Mouse (Mus musculus): ENCODE data around the gene Ano2. TPM values are rescaled to one million over a fixed set of nuclear protein-coding genes. Genes with fewer than 3 reads are reported as not detected.

Ano2 gene
- polyA plus RNA-seq, 1 experiment from 2014 or later = 0.30 TPM

- H3K4me3 ChIP-seq (ENCODE audit: low read length) = no peak overlapping the region
- no peaks in the 10 kb centered on the region for H3K36me3 ChIP-seq (ENCODE audit: insufficient read depth, low read length)
- H3K4me1 ChIP-seq (ENCODE audit: insufficient read depth, low read length) = no peaks in the 10 kb centered on the region
- no peaks in the 10 kb centered on the region for H3K9me3 ChIP-seq (ENCODE audit: low read length)
- no peak overlapping the region for H3K4me2 ChIP-seq (replicated peaks; ENCODE audit: low read depth, low read length)
- WGBS = 84% methylated on average over 3 of the region's 3 CpGs
- H3K9ac ChIP-seq (replicated peaks; ENCODE audit: low read length) = no peak overlapping the region
- no peak overlapping the region for H3K27ac ChIP-seq (ENCODE audit: low read length)
- no peaks in the 10 kb centered on the region for H3K27me3 ChIP-seq (ENCODE audit: insufficient read depth, low read length)
- no peak for ATAC-seq (ENCODE audit: low FRiP score, low TSS enrichment)
Observed at GRCm38 (mm10) chr6:125671835-125672234, 18.4 kb upstream of the Ano2 start.

- H3K4me2 ChIP-seq (replicated peaks; ENCODE audit: low read depth, low read length) = no peak overlapping the region
- WGBS = 89% methylated on average over 1 of the region's 1 CpGs
- no peak overlapping the region for H3K9ac ChIP-seq (replicated peaks; ENCODE audit: low read length)
- no peak overlapping the region for H3K27ac ChIP-seq (ENCODE audit: low read length)
- no peaks in the 10 kb centered on the region for H3K9me3 ChIP-seq (ENCODE audit: low read length)
- no peak overlapping the region for H3K4me3 ChIP-seq (ENCODE audit: low read length)
- peaks cover 8% of the 10 kb centered on the region for H3K4me1 ChIP-seq (ENCODE audit: insufficient read depth, low read length)
- H3K36me3 ChIP-seq (ENCODE audit: insufficient read depth, low read length) = no peaks in the 10 kb centered on the region
- H3K27me3 ChIP-seq (ENCODE audit: insufficient read depth, low read length) = no peaks in the 10 kb centered on the region
- ATAC-seq (ENCODE audit: low FRiP score, low TSS enrichment) = no peak
Observed at GRCm38 (mm10) chr6:125678492-125678891, 11.7 kb upstream of the Ano2 start.

DNA sequence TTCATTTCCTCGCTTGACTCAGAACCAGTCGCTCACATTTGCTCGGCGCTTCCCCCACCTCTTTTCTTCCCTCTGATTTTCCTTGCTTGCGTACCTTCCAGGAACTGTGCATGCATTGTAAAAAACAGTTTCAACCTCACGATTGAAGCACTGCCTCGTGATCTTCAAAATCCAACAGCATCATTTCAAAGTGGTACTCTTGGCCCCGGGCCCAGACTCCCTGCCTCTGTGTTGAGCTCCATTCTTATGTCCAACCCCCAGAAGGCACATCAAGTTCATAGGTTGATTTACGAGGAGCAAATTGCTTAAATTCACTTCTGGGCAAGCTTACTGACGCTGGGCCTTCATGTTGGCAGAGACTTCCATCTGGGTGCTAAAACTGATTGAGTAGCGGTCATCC is 9.6 kb upstream of the Ano2 start:
- no peak overlapping the region for H3K4me2 ChIP-seq (replicated peaks; ENCODE audit: low read depth, low read length)
- H3K36me3 ChIP-seq (ENCODE audit: insufficient read depth, low read length) = no peaks in the 10 kb centered on the region
- H3K27ac ChIP-seq (ENCODE audit: low read length) = no peak overlapping the region
- ATAC-seq (ENCODE audit: low FRiP score, low TSS enrichment) = no peak
- 38% methylated on average over 11 of the region's 11 CpGs for WGBS
- no peak overlapping the region for H3K9ac ChIP-seq (replicated peaks; ENCODE audit: low read length)
- no peaks in the 10 kb centered on the region for H3K9me3 ChIP-seq (ENCODE audit: low read length)
- no peak overlapping the region for H3K4me3 ChIP-seq (ENCODE audit: low read length)
- peaks cover 8% of the 10 kb centered on the region for H3K4me1 ChIP-seq (ENCODE audit: insufficient read depth, low read length)
- no peaks in the 10 kb centered on the region for H3K27me3 ChIP-seq (ENCODE audit: insufficient read depth, low read length)

DNA sequence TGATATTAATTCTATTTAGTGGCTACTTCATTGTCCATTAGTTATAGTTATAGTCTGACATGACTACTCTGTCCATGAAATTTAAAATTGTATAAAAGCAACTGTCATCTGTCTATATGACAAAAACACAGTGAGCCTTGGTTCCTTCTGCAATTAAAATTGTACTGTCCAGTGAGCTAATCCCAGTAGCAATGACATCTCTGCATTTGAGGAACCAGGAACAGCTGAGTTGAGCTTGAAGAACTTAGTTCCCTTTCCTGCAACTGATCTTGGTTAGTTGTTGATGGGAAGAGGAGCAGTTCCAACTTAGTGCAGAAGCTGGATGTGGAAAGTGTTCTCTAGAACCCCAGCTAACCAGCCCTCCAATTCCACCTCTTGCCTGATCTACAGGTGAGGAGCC is 4.8 kb upstream of the Ano2 start:
- no peak overlapping the region for H3K4me2 ChIP-seq (replicated peaks; ENCODE audit: low read depth, low read length)
- no peak overlapping the region for H3K4me3 ChIP-seq (ENCODE audit: low read length)
- peaks cover 4% of the 10 kb centered on the region; the same call in 1 of the 2 replicates for H3K27me3 ChIP-seq (ENCODE audit: insufficient read depth, low read length)
- H3K4me1 ChIP-seq (ENCODE audit: insufficient read depth, low read length) = peaks cover 14% of the 10 kb centered on the region
- no peaks in the 10 kb centered on the region for H3K36me3 ChIP-seq (ENCODE audit: insufficient read depth, low read length)
- no peak overlapping the region for H3K9ac ChIP-seq (replicated peaks; ENCODE audit: low read length)
- H3K9me3 ChIP-seq (ENCODE audit: low read length) = no peaks in the 10 kb centered on the region
- ATAC-seq (ENCODE audit: low FRiP score, low TSS enrichment) = no peak
- no peak overlapping the region for H3K27ac ChIP-seq (ENCODE audit: low read length)

DNA sequence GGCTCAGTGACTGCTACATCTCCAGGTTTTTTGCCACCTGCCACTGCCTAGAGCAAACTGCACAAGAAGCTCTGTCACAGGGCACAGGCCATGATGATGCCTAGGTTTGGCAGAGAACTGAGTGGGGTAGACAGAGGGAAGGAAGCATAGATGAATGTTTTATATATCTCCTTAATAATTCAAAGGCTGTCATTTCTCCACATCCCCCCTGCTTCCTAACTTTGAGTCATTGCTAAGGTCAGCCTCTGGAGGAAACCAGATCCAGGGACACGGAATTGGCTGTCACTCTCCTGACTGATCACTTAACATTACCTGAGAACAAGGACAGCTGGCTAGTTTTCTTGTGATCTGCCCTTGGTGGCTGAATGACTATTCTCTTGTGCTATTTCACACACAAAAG is 2.2 kb upstream of the Ano2 start:
- H3K27ac ChIP-seq (ENCODE audit: low read length) = no peak overlapping the region
- ATAC-seq (ENCODE audit: low FRiP score, low TSS enrichment) = no peak
- H3K4me1 ChIP-seq (ENCODE audit: insufficient read depth, low read length) = peaks cover 11% of the 10 kb centered on the region; the same call in 1 of the 2 replicates
- H3K9ac ChIP-seq (replicated peaks; ENCODE audit: low read length) = no peak overlapping the region
- H3K9me3 ChIP-seq (ENCODE audit: low read length) = no peaks in the 10 kb centered on the region
- WGBS = 19% methylated on average over 1 of the region's 1 CpGs
- no peak overlapping the region for H3K4me3 ChIP-seq (ENCODE audit: low read length)
- peaks cover 4% of the 10 kb centered on the region; the same call in 1 of the 2 replicates for H3K27me3 ChIP-seq (ENCODE audit: insufficient read depth, low read length)
- no peak overlapping the region for H3K4me2 ChIP-seq (replicated peaks; ENCODE audit: low read depth, low read length)
- H3K36me3 ChIP-seq (ENCODE audit: insufficient read depth, low read length) = no peaks in the 10 kb centered on the region

- 96% methylated on average over 2 of the region's 2 CpGs for WGBS
- no peaks in the 10 kb centered on the region for H3K4me1 ChIP-seq (ENCODE audit: insufficient read depth, low read length)
- H3K4me3 ChIP-seq (ENCODE audit: low read length) = no peak overlapping the region
- no peak overlapping the region for H3K9ac ChIP-seq (replicated peaks; ENCODE audit: low read length)
- ATAC-seq (ENCODE audit: low FRiP score, low TSS enrichment) = no peak
- no peaks in the 10 kb centered on the region for H3K9me3 ChIP-seq (ENCODE audit: low read length)
- H3K27ac ChIP-seq (ENCODE audit: low read length) = no peak overlapping the region
- H3K36me3 ChIP-seq (ENCODE audit: insufficient read depth, low read length) = no peaks in the 10 kb centered on the region
- H3K4me2 ChIP-seq (replicated peaks; ENCODE audit: low read depth, low read length) = no peak overlapping the region
- H3K27me3 ChIP-seq (ENCODE audit: insufficient read depth, low read length) = no peaks in the 10 kb centered on the region
Observed at GRCm38 (mm10) chr6:125701146-125701545, 10.9 kb downstream of the Ano2 start.

DNA sequence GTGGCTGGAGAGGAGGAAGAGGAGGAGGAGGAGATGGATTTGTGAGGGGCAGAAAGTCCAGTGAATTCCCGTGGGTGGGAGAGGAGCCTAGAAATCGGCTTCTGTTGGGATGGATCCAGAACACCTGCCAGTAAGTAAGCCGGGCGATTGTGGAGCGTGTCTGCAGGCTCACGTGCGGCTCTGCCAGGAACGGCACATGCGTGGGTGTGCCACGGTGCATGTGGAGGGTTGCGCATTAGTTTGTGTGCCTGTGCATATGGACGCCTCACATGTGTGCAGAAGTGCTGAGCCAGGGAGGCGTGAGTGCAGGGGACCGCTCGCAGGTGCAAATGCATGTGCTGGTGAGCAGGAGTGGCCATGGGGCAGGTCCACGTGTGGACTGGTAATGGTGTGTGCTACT is 21.0 kb downstream of the Ano2 start:
- no peak overlapping the region for H3K27ac ChIP-seq (ENCODE audit: low read length)
- no peak for ATAC-seq (ENCODE audit: low FRiP score, low TSS enrichment)
- H3K4me3 ChIP-seq (ENCODE audit: low read length) = no peak overlapping the region
- H3K9ac ChIP-seq (replicated peaks; ENCODE audit: low read length) = no peak overlapping the region
- no peaks in the 10 kb centered on the region for H3K36me3 ChIP-seq (ENCODE audit: insufficient read depth, low read length)
- no peaks in the 10 kb centered on the region for H3K27me3 ChIP-seq (ENCODE audit: insufficient read depth, low read length)
- no peaks in the 10 kb centered on the region for H3K9me3 ChIP-seq (ENCODE audit: low read length)
- no peak overlapping the region for H3K4me2 ChIP-seq (replicated peaks; ENCODE audit: low read depth, low read length)
- no peaks in the 10 kb centered on the region for H3K4me1 ChIP-seq (ENCODE audit: insufficient read depth, low read length)
- 75% methylated on average over 16 of the region's 16 CpGs for WGBS

GRCm38 (mm10) chr6:125726408-125726807 is 36.2 kb downstream of the Ano2 start:
- WGBS = 71% methylated on average over 2 of the region's 2 CpGs
- ATAC-seq (ENCODE audit: low FRiP score, low TSS enrichment) = no peak
- Histone ChIP-seq H3K4me2 (replicated peaks; ENCODE audit: low read depth, low read length) (no peak overlapping the region), H3K36me3 (ENCODE audit: insufficient read depth, low read length) (no peaks in the 10 kb centered on the region), H3K27ac (ENCODE audit: low read length) (no peak overlapping the region), H3K9ac (replicated peaks; ENCODE audit: low read length) (no peak overlapping the region), H3K27me3 (ENCODE audit: insufficient read depth, low read length) (no peaks in the 10 kb centered on the region), H3K4me1 (ENCODE audit: insufficient read depth, low read length) (no peaks in the 10 kb centered on the region), H3K4me3 (ENCODE audit: low read length) (no peak overlapping the region), H3K9me3 (ENCODE audit: low read length) (peaks cover 6% of the 10 kb centered on the region; the same call in 1 of the 2 replicates)

DNA sequence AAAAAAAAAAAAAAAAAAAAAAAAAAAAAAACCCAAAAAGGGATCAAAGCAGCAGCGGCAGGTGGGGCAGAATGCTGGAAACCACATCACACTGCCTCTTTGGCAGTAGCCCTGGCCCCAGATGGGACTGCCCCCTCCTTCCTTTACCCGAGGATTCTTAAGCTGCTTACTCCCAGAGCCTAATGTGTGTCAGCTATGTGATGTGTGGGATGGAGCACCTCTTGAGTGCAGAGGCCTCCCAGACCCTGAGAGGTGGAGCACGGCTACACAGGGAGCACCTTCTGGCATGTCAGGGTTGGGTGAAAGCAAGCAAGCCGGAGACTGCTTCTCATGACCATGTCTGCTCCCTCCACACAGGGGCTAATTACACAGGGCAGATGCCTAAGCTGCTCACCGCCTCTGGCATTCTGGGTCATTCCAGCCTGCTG is 37.3 kb downstream of the Ano2 start:
- no peak overlapping the region for H3K4me2 ChIP-seq (replicated peaks; ENCODE audit: low read depth, low read length)
- no peaks in the 10 kb centered on the region for H3K27me3 ChIP-seq (ENCODE audit: insufficient read depth, low read length)
- H3K9ac ChIP-seq (replicated peaks; ENCODE audit: low read length) = no peak overlapping the region
- no peak overlapping the region for H3K27ac ChIP-seq (ENCODE audit: low read length)
- 71% methylated on average over 5 of the region's 5 CpGs for WGBS
- H3K4me1 ChIP-seq (ENCODE audit: insufficient read depth, low read length) = no peaks in the 10 kb centered on the region
- H3K9me3 ChIP-seq (ENCODE audit: low read length) = peaks cover 6% of the 10 kb centered on the region; the same call in 1 of the 2 replicates
- no peak for ATAC-seq (ENCODE audit: low FRiP score, low TSS enrichment)
- H3K4me3 ChIP-seq (ENCODE audit: low read length) = no peak overlapping the region
- H3K36me3 ChIP-seq (ENCODE audit: insufficient read depth, low read length) = no peaks in the 10 kb centered on the region

GRCm38 (mm10) chr6:125729471-125729870 is 39.3 kb downstream of the Ano2 start:
- no peaks in the 10 kb centered on the region for H3K27me3 ChIP-seq (ENCODE audit: insufficient read depth, low read length)
- H3K9me3 ChIP-seq (ENCODE audit: low read length) = peaks cover 6% of the 10 kb centered on the region; the same call in 1 of the 2 replicates
- no peak for ATAC-seq (ENCODE audit: low FRiP score, low TSS enrichment)
- no peak overlapping the region for H3K9ac ChIP-seq (replicated peaks; ENCODE audit: low read length)
- H3K36me3 ChIP-seq (ENCODE audit: insufficient read depth, low read length) = no peaks in the 10 kb centered on the region
- whole genome bisulfite sequencing = 80% methylated on average over 6 of the region's 6 CpGs
- no peak overlapping the region for H3K4me3 ChIP-seq (ENCODE audit: low read length)
- H3K4me2 ChIP-seq (replicated peaks; ENCODE audit: low read depth, low read length) = no peak overlapping the region
- H3K27ac ChIP-seq (ENCODE audit: low read length) = no peak overlapping the region
- H3K4me1 ChIP-seq (ENCODE audit: insufficient read depth, low read length) = no peaks in the 10 kb centered on the region

Measured in kidney, embryonic 16.5 days (tissue).